Mouse (Mus musculus) heart, embryonic 16.5 days (tissue): ENCODE measurements around the gene Angptl2. TPM values are rescaled to one million over a fixed set of nuclear protein-coding genes. Genes with fewer than 3 reads are reported as not detected.

Source experiments
- ATAC-seq: fragments of 200-750 bp; cut with Nextera tagmentation; replicated peaks from 2 replicates; pipeline ENCODE4 v1.8.0; 2017; ENCODE audit warnings: moderate number of reproducible peaks; ENCODE audit not compliant: insufficient read depth, low FRiP score; ENCODE audit errors: extremely low read depth
- H3K27ac ChIP-seq: fragments of 300-500 bp; sonication (generic); 2 replicates; pipeline ENCODE4 v1.5.1; 2014; ENCODE audit warnings: mild to moderate bottlenecking, low read length, control low read depth, moderate library complexity
- H3K27me3 ChIP-seq: fragments of 300-500 bp; sonication (generic); 2 replicates; pipeline ENCODE4 v1.6.1; 2014; ENCODE audit warnings: low read length, mixed read lengths; ENCODE audit not compliant: control insufficient read depth, insufficient read depth
- H3K36me3 ChIP-seq: fragments of 300-500 bp; sonication (generic); 2 replicates; pipeline ENCODE4 v1.6.1; 2014; ENCODE audit not compliant: control insufficient read depth, insufficient read depth
- H3K4me1 ChIP-seq: fragments of 300-500 bp; sonication (generic); 2 replicates; pipeline ENCODE4 v1.6.1; 2014; ENCODE audit warnings: low read length, mixed read lengths; ENCODE audit not compliant: control insufficient read depth, insufficient read depth
- H3K4me2 ChIP-seq: fragments of 300-500 bp; sonication (generic); 2 replicates; pipeline ENCODE4 v1.6.1; 2014; ENCODE audit warnings: low read depth, mild to moderate bottlenecking, control low read depth, low read length
- H3K4me3 ChIP-seq: fragments of 300-500 bp; sonication (generic); 2 replicates; pipeline ENCODE4 v1.5.1; 2014; ENCODE audit warnings: mild to moderate bottlenecking, control low read depth, low read length
- H3K9ac ChIP-seq: fragments of 300-500 bp; sonication (generic); 2 replicates; pipeline ENCODE4 v1.6.1; 2014; ENCODE audit warnings: low read length, control low read depth
- H3K9me3 ChIP-seq: fragments of 300-500 bp; sonication (generic); replicated peaks from 2 replicates; pipeline ENCODE4 v1.6.1; 2016; ENCODE audit warnings: low read length; ENCODE audit not compliant: control insufficient read depth
- WGBS: fragments of 180-500 bp; shearing (Covaris S2); extraction: QIAGEN DNeasy Blood & Tissue Kit; methylation state at CpG from one replicate; pipeline ENCODE4 v1.1.7; 2014; 5-methylcytosine and 5-hydroxymethylcytosine counted together
- polyA plus RNA-seq: library from polyadenylated mRNA; unstranded; fragments of >200 nt; fragmentation: Nextera tagmentation; extraction: Ambion mirVana; gene quantifications from 2 replicates; pipeline ENCODE4 v1.2.1, GENCODE M21; 2015

The Angptl2 gene
- polyA plus RNA-seq, 1 experiment from 2014 or later: 76.4 TPM

GRCm38 (mm10) chr2:33231788-33232187, 15.9 kb downstream of the Angptl2 start:
- Histone ChIP-seq H3K27me3 (no peaks in the 10 kb centered on the region), H3K27ac (peak overlapping the region; percentile 56), H3K9ac (no peak overlapping the region), H3K36me3 (peaks cover 9% of the 10 kb centered on the region), H3K4me1 (peaks cover 42% of the 10 kb centered on the region), H3K9me3 (no peaks in the 10 kb centered on the region), H3K4me2 (no peak overlapping the region), H3K4me3 (no peak overlapping the region)
- 53% methylated on average over 2 of the region's 2 CpGs for WGBS
- no peak for ATAC-seq

DNA sequence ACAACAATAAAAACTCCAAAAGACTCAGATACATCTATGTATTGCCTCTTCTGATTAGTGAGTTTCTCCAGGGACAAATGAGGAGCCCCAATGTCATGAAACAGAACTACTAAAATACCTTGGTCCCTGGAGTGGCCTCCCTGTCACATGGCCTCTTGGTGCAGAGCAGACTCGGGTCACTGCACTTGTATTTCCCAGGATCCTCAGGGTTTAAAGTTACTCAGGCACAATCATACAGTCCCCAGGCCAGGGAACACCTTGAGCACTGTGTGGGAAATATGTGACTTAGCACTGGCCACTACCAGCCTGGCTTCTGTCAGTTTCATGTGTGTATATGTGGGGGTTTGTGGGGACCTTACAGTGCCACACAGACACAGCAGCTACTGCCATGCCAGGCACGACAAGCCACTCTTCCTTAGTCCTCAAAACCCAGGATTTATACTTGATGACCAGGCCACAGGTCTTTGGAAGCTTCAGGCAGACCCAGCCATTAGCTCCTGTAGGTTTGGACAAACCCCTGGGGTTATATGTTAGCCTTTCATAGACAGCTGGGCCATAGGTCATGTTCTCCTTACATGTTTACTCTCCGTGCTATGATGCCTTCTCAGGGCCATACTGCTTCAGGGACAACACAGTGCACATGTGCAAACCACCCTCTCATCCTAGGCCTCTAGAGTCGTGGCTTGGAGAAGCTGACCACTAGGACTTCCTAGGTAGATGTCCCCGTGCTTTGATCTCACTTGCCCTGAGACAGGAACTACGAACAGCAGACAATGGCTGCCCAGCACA, 17.1 kb downstream of the Angptl2 start:
- no peak overlapping the region for H3K4me2 ChIP-seq
- peaks cover 9% of the 10 kb centered on the region for H3K36me3 ChIP-seq
- H3K9ac ChIP-seq: no peak overlapping the region
- no peaks in the 10 kb centered on the region for H3K27me3 ChIP-seq
- H3K4me3 ChIP-seq: no peak overlapping the region
- H3K27ac ChIP-seq: peak overlapping the region; percentile 56; the same call in 1 of the 2 replicates
- 69% methylated on average over 6 of the region's 6 CpGs for WGBS
- peaks cover 36% of the 10 kb centered on the region for H3K4me1 ChIP-seq
- no peaks in the 10 kb centered on the region for H3K9me3 ChIP-seq
- ATAC-seq: peak; percentile 23; the same call in 1 of the 2 replicates

DNA sequence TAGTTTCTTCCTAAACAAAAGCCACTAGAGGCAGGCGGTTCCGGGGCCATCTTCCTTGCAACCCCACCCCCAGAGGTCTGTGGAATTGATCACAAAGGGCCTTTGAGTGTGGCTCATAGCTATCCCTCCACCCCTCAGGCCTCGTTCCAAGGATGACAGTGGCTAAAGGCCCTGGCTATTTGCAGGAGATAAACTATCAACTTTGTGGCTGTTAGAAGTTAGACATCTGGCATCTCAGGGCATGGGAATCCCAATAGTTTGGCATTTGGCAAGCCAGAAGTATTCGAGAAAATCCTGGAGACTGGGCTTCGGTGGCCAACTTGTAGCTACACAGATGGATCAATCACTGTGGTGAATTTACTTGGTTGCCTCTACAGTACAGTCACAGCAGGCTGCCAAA, 18.0 kb downstream of the Angptl2 start:
- no peak overlapping the region for H3K27ac ChIP-seq
- H3K4me3 ChIP-seq: no peak overlapping the region
- H3K4me2 ChIP-seq: no peak overlapping the region
- H3K4me1 ChIP-seq: peaks cover 32% of the 10 kb centered on the region
- no peaks in the 10 kb centered on the region for H3K27me3 ChIP-seq
- no peak for ATAC-seq
- 74% methylated on average over 5 of the region's 5 CpGs for WGBS
- no peaks in the 10 kb centered on the region for H3K9me3 ChIP-seq
- peaks cover 5% of the 10 kb centered on the region for H3K36me3 ChIP-seq
- no peak overlapping the region for H3K9ac ChIP-seq

DNA sequence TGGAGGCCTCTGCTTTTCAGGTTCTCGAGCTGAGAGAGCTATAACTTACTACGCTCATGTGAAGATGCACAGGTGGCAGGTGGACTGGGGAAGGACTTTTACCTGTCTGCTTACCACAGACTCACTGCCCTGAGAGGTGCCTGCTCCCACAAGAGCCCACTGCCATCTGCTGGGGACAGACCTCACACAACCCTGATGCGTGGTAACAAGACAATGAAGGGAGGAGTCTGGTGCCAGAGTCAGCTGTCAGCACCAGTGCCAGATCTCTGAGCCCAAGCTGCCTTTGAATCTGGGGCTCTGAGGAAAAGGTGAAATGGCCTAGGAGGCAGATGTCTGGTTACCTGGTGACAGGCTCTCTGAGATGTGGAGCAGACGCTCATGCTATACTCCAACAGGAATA, 19.0 kb downstream of the Angptl2 start:
- H3K4me1 ChIP-seq: peaks cover 36% of the 10 kb centered on the region

GRCm38 (mm10) chr2:33237581-33237980, 21.7 kb downstream of the Angptl2 start:
- H3K4me1 ChIP-seq: peaks cover 21% of the 10 kb centered on the region
- 82% methylated on average over 6 of the region's 6 CpGs for WGBS
- H3K9me3 ChIP-seq: no peaks in the 10 kb centered on the region
- peaks cover 2% of the 10 kb centered on the region for H3K36me3 ChIP-seq
- no peak overlapping the region for H3K4me3 ChIP-seq
- no peak overlapping the region for H3K27ac ChIP-seq
- H3K4me2 ChIP-seq: no peak overlapping the region
- ATAC-seq: no peak
- no peak overlapping the region for H3K9ac ChIP-seq
- no peaks in the 10 kb centered on the region for H3K27me3 ChIP-seq

More for the DNA sequence above, 19.0 kb downstream of the Angptl2 start:
- H3K27ac ChIP-seq: 0 out of 2 replicates have a peak overlapping the region, but pooled peaks have one; percentile 10
- no peak for ATAC-seq
- 74% methylated on average over 4 of the region's 4 CpGs for WGBS
- no peaks in the 10 kb centered on the region for H3K27me3 ChIP-seq
- no peak overlapping the region for H3K4me3 ChIP-seq
- no peak overlapping the region for H3K4me2 ChIP-seq
- no peak overlapping the region for H3K9ac ChIP-seq
- H3K36me3 ChIP-seq: no peaks in the 10 kb centered on the region; the same call in 1 of the 2 replicates
- H3K9me3 ChIP-seq: no peaks in the 10 kb centered on the region

GRCm38 (mm10) chr2:33244880-33245279, 29.0 kb downstream of the Angptl2 start:
- peak overlapping the region; percentile 28 for H3K27ac ChIP-seq
- 0 out of 2 replicates have a peak overlapping the region, but pooled peaks have one; percentile 38 for H3K9ac ChIP-seq
- peaks cover 8% of the 10 kb centered on the region; the same call in 1 of the 2 replicates for H3K36me3 ChIP-seq

DNA sequence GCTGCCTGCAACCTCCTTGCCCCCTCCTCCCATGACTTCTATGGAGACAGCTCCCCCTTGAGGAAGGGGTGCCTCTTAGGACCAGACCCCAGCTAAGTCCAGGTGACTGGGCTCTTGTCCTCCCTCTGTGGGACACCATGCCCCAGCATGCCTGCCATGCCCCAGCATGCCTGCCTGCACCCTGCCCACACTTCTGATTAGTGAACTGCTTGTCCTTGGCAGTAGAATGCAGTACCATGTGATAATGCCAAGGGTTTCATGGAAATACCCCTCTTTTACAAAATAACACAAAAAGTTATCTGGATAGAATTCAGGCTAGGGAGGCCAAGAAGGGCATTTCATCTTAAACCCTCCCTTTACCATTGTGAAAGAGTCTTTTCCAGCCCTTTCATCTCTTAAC, 29.5 kb downstream of the Angptl2 start:
- Histone ChIP-seq H3K9ac (0 out of 2 replicates have a peak overlapping the region, but pooled peaks have one; percentile 38), H3K4me1 (peaks cover 26% of the 10 kb centered on the region), H3K27ac (peak overlapping the region; percentile 28; the same call in 1 of the 2 replicates), H3K36me3 (peaks cover 8% of the 10 kb centered on the region; the same call in 1 of the 2 replicates), H3K4me2 (no peak overlapping the region), H3K27me3 (no peaks in the 10 kb centered on the region), H3K9me3 (no peaks in the 10 kb centered on the region), H3K4me3 (no peak overlapping the region)
- ATAC-seq: no peak

More at GRCm38 (mm10) chr2:33244880-33245279, 29.0 kb downstream of the Angptl2 start:
- Histone ChIP-seq H3K4me1 (peaks cover 22% of the 10 kb centered on the region), H3K4me2 (no peak overlapping the region), H3K9me3 (no peaks in the 10 kb centered on the region), H3K27me3 (no peaks in the 10 kb centered on the region), H3K4me3 (no peak overlapping the region)
- WGBS: 37% methylated on average over 6 of the region's 6 CpGs
- 0 out of 2 replicates have a peak, but pooled peaks have one; percentile 21 for ATAC-seq

GRCm38 (mm10) chr2:33246841-33247240, 31.0 kb downstream of the Angptl2 start:
- no peak overlapping the region for H3K27ac ChIP-seq
- no peaks in the 10 kb centered on the region for H3K27me3 ChIP-seq
- H3K4me3 ChIP-seq: no peak overlapping the region
- peaks cover 6% of the 10 kb centered on the region; the same call in 1 of the 2 replicates for H3K36me3 ChIP-seq
- 73% methylated on average over 5 of the region's 5 CpGs for WGBS
- no peak for ATAC-seq
- no peaks in the 10 kb centered on the region for H3K9me3 ChIP-seq
- no peak overlapping the region for H3K4me2 ChIP-seq
- no peak overlapping the region for H3K9ac ChIP-seq
- peaks cover 32% of the 10 kb centered on the region for H3K4me1 ChIP-seq

DNA sequence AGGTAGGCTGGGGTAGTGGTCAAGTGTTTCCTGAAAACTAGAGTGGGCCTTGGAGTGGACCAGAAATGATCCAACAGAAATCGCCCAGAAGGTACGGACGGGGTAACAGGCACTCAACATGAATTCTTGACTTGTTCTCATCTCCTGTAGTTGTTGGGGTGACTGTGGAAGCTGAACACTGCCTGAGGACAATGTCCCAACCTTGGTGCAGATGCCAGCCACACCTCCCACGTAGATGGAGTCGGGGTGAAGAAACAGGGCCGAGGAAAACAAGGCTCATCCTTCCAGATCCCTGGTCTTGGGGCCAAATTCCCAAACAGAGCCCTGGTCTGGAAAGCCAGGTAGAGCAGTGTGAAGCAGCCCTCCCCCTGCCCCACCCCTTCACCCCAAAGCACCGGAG, 32.7 kb downstream of the Angptl2 start:
- H3K4me1 ChIP-seq: peaks cover 50% of the 10 kb centered on the region
- 92% methylated on average over 7 of the region's 7 CpGs for WGBS

More for the DNA sequence above, 32.7 kb downstream of the Angptl2 start:
- no peak overlapping the region for H3K27ac ChIP-seq
- H3K9ac ChIP-seq: no peak overlapping the region
- no peaks in the 10 kb centered on the region for H3K9me3 ChIP-seq
- peaks cover 4% of the 10 kb centered on the region; the same call in 1 of the 2 replicates for H3K36me3 ChIP-seq
- no peak overlapping the region for H3K4me2 ChIP-seq
- ATAC-seq: no peak
- H3K27me3 ChIP-seq: no peaks in the 10 kb centered on the region
- H3K4me3 ChIP-seq: no peak overlapping the region
